In the genomic region with DNA sequence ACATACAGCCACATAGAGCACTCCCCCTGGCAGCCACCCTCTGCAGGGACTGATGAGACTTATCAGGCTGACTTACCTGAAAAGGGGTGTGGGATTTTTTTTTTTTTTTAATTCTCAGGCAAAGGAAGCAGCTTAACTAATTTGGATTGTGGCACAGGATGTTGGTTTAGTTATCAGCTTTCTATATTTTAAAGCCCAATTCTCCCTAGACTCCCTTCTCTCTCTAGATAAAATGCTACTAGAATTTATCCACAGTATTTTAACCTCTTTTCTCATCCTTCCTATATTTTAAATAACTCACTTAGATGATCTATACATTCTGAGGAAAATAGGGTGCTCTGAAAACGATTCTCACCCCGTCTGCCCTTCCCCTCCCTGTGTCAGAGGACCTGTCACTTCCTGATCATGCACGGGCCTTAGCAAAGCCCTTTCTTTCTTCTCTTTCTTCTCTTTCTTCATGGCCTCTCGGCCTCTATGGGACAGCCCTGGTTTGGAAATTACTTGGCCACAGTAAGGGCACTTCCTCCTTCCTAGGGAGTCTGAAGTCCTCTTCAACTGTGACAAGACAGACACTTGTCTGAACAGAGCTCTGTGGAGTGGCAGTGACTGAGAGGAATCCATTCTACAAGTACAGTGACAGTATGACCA, we compare ENCODE assay signal across 14 mouse cellular contexts. TPM values are rescaled to one million over a fixed set of nuclear protein-coding genes. Genes with fewer than 3 reads are reported as not detected.
DNase-seq lines count a peak whose midpoint lies in the region; ATAC-seq and TF ChIP-seq lines count a peak whose summit lies in the region.
"Had no signal": no experiment of that assay in that cellular context is flagged by ENCODE, and none has a peak within 500 bp of the region (broad histone marks: within the 10 kb centered on the region; RNA-seq: fewer than 3 reads in every experiment).

No protein-coding gene starts in this region.

- intact Hi-C loops in left cerebral cortex, postnatal 14 days (cut with DNase I): no loop called here

- H3K4me1 ChIP-seq in G1E (ENCODE audit: insufficient read depth, low read depth, low read length): peaks cover 59% of the 10 kb centered on the region

- H3K36me3 ChIP-seq in G1E (replicated peaks): peaks cover 32% of the 10 kb centered on the region
- H3K36me3 ChIP-seq: embryonic facial prominence, embryonic 12.5 days had no signal

- ATAC-seq in G1E (ENCODE audit: extremely low read depth, insufficient number of reproducible peaks, low FRiP score, poor library complexity, severe bottlenecking): 0 out of 2 replicates have a peak, but pooled peaks have one; percentile 9

- TF ChIP-seq CTCF in G1E (IDR thresholded peaks at IDR 0.05; ENCODE audit: low read depth, low read length): no peak

- H3K27me3 ChIP-seq in G1E (ENCODE audit: insufficient read depth, low read length): no peaks in the 10 kb centered on the region
- H3K27me3 ChIP-seq: embryonic facial prominence, embryonic 12.5 days had no signal

- H3K9me3 ChIP-seq in G1E (replicated peaks): no peaks in the 10 kb centered on the region
- H3K9me3 ChIP-seq: embryonic facial prominence, embryonic 12.5 days had no signal

- no peak overlapping the region for H3K4me3 ChIP-seq in G1E (ENCODE audit: low read depth, low read length)
- H3K4me3 ChIP-seq: embryonic facial prominence, embryonic 12.5 days had no signal

- peak; percentile 42 for DNase-seq in lung, postnatal 25 days (ENCODE audit: low spot score)
- DNase-seq in lung, postnatal 4 days: no peak
- DNase-seq in G1E (ENCODE audit: low spot score): no peak
- DNase-seq in induced T-regulatory cell, adult 2 months (ENCODE audit: low read depth): peak; percentile 53
- DNase-seq in natural killer cell, adult 2 months (ENCODE audit: low spot score in 2 of 2): peak; percentile 10 to 22
- DNase-seq in gastrocnemius, adult 8-10 months (ENCODE audit: low spot score in 2 of 2): no peak
- no peak for DNase-seq in urinary bladder, postnatal 10 days (ENCODE audit: low spot score)
- no peak for DNase-seq in left cerebral cortex, postnatal 14 days (ENCODE audit: low spot score in 2 of 2)
- DNase-seq: adrenal gland, postnatal 10 days; cerebellum, postnatal 25 days; kidney, postnatal 36 days; spleen, adult 18-20 months; thymus, postnatal 36 days had no signal

RNA-seq across cellular contexts. Expression of a gene that starts 6.0 kb away (rescaled TPM):
- total RNA-seq in G1E (2014; fragmentation: Nextera tagmentation): 82.2 and 89.2 TPM in 2 replicates
- total RNA-seq in G1E (2017): 40.9 and 45.4 TPM in 2 replicates
- polyA plus RNA-seq in G1E (2012): 3.1 and 3.7 TPM in 2 replicates
- 10 to 100 TPM; 23.6 to 32.2 (median 28.3) TPM for total RNA-seq in gastrocnemius, adult 8-10 months (2022)
- total RNA-seq in left cerebral cortex, postnatal 14 days (2021): 10 to 100 TPM; 64.5 to 64.8 TPM

Comparison
In these comparisons a context has a peak if more than half of its experiments do, and no peak if none do; other contexts are left out.
1. DNase-seq: peak in lung, postnatal 25 days (single experiment), induced T-regulatory cell, adult 2 months (single experiment) and natural killer cell, adult 2 months (2 of 2); none in lung, postnatal 4 days (0 of 2), G1E (single experiment), gastrocnemius, adult 8-10 months (0 of 2), urinary bladder, postnatal 10 days (single experiment) and left cerebral cortex, postnatal 14 days (0 of 2).